Mouse (Mus musculus) MEL (cell line): ENCODE results near the gene Cfp.

Source experiments
- BHLHE40 ChIP-seq: IDR thresholded peaks from 2 replicates; pipeline ENCODE4 v1.6.1; 2012; ENCODE audit warnings: low read depth, mild to moderate bottlenecking, inconsistent platforms, low read length, improper control_type of control experiment, borderline replicate concordance
- CTCF ChIP-seq, 3 experiments: IDR thresholded peaks in 2 of 3; conservative IDR thresholded peaks in 1 of 3; 2 replicates each; pipeline ENCODE4 v1.5.1; 2011 to 2012; ENCODE audit warnings: low read length in 3 of 3, low read depth in 2 of 3, mild to moderate bottlenecking in 2 of 3, improper control_type of control experiment in 1 of 3, inconsistent platforms in 1 of 3, mixed read lengths in 1 of 3, moderate library complexity in 1 of 3; ENCODE audit not compliant: control insufficient read depth in 1 of 3, insufficient read depth in 1 of 3, poor library complexity in 1 of 3, severe bottlenecking in 1 of 3
- EP300 ChIP-seq, 2 experiments: IDR thresholded peaks; 2 replicates each; pipeline ENCODE4 v1.6.1; 2011; ENCODE audit warnings: improper control_type of control experiment in 2 of 2, low read length in 2 of 2, low read depth in 1 of 2, mild to moderate bottlenecking in 1 of 2
- ETS1 ChIP-seq: IDR thresholded peaks from 2 replicates; pipeline ENCODE4 v1.6.1; 2012; ENCODE audit warnings: low read depth, mild to moderate bottlenecking, inconsistent platforms, low read length, improper control_type of control experiment, moderate library complexity
- GABPA ChIP-seq: IDR thresholded peaks from 2 replicates; pipeline ENCODE4 v1.6.1; 2012; ENCODE audit warnings: low read depth, mild to moderate bottlenecking, inconsistent platforms, low read length, improper control_type of control experiment, moderate library complexity
- HCFC1 ChIP-seq: IDR thresholded peaks from 2 replicates; pipeline ENCODE4 v1.6.1; 2012; ENCODE audit warnings: low read depth, mild to moderate bottlenecking, inconsistent platforms, low read length, improper control_type of control experiment, moderate library complexity
- MAZ ChIP-seq: IDR thresholded peaks from 2 replicates; pipeline ENCODE4 v1.6.1; 2012; ENCODE audit warnings: low read depth, mild to moderate bottlenecking, inconsistent platforms, low read length, improper control_type of control experiment
- MEF2A ChIP-seq: IDR thresholded peaks from 2 replicates; pipeline ENCODE4 v1.6.1; 2014; ENCODE audit warnings: low read depth, mild to moderate bottlenecking, inconsistent platforms, low read length, improper control_type of control experiment; ENCODE audit not compliant: poor library complexity, insufficient replicate concordance, severe bottlenecking; ENCODE audit errors: extremely low read depth
- MYC ChIP-seq: IDR thresholded peaks from 2 replicates; pipeline ENCODE4 v1.6.1; 2011; ENCODE audit warnings: low read depth, mild to moderate bottlenecking, low read length, improper control_type of control experiment, moderate library complexity
- NRF1 ChIP-seq: IDR thresholded peaks from 2 replicates; pipeline ENCODE4 v1.6.1; 2014; ENCODE audit warnings: low read depth, mild to moderate bottlenecking, inconsistent platforms, low read length, improper control_type of control experiment, moderate library complexity; ENCODE audit not compliant: poor library complexity, insufficient read depth, severe bottlenecking
- POLR2A ChIP-seq, 2 experiments: IDR thresholded peaks; 2 replicates each; pipeline ENCODE4 v1.6.1; 2011 to 2012; ENCODE audit warnings: low read length in 2 of 2, mild to moderate bottlenecking in 2 of 2, control low read depth in 1 of 2, improper control_type of control experiment in 1 of 2, low read depth in 1 of 2, moderate library complexity in 1 of 2; ENCODE audit not compliant: control insufficient read depth in 1 of 2, insufficient read depth in 1 of 2, poor library complexity in 1 of 2
- POLR2AphosphoS2 ChIP-seq: IDR thresholded peaks from 2 replicates; pipeline ENCODE4 v1.6.1; 2011; ENCODE audit warnings: low read length, improper control_type of control experiment
- ZC3H11A ChIP-seq: IDR thresholded peaks from 2 replicates; pipeline ENCODE4 v1.6.1; 2012; ENCODE audit warnings: low read depth, mild to moderate bottlenecking, inconsistent platforms, low read length, improper control_type of control experiment
- ZNF384 ChIP-seq: IDR thresholded peaks from 2 replicates; pipeline ENCODE4 v1.6.1; 2012; ENCODE audit warnings: low read depth, mild to moderate bottlenecking, inconsistent platforms, low read length, improper control_type of control experiment

- TF ChIP-seq ETS1, result no peak
- TF ChIP-seq CTCF (IDR thresholded peaks at IDR 0.05 in 2 of 3, conservative IDR thresholded peaks at IDR 0.05 in 1 of 3; ENCODE audit: control insufficient read depth in 1 of 3, insufficient read depth in 1 of 3, low read depth in 2 of 3, low read length in 3 of 3, poor library complexity in 1 of 3, severe bottlenecking in 1 of 3), result no peak
- TF ChIP-seq EP300 (IDR thresholded peaks at IDR 0.05; ENCODE audit: low read depth in 1 of 2, low read length in 2 of 2), result peak; percentile 45 to 50; a peak in 3 of 4 replicates
- 0 out of 2 replicates have a peak, but pooled peaks have one; percentile 20 for TF ChIP-seq MYC
- TF ChIP-seq NRF1, result no peak
- peak; percentile 62; the same call in 1 of the 2 replicates for TF ChIP-seq GABPA
- TF ChIP-seq POLR2A (IDR thresholded peaks at IDR 0.05; ENCODE audit: control insufficient read depth in 1 of 2, insufficient read depth in 1 of 2, low read depth in 1 of 2, low read length in 2 of 2, poor library complexity in 1 of 2), result no peak
- no peak for TF ChIP-seq HCFC1
- TF ChIP-seq ZC3H11A, result no peak
- no peak for TF ChIP-seq BHLHE40
- no peak for TF ChIP-seq POLR2AphosphoS2
- TF ChIP-seq MEF2A, result no peak
- no peak for TF ChIP-seq ZNF384
- 0 out of 2 replicates have a peak, but pooled peaks have one; percentile 31 for TF ChIP-seq MAZ
These were observed 21.3 kb downstream of the Cfp start for GRCm38 (mm10) chrX:20910074-20910473.
